Mouse (Mus musculus): ENCODE results near the gene Rhof. TPM values are rescaled to one million over a fixed set of nuclear protein-coding genes. Genes with fewer than 3 reads are reported as not detected.
A peak's percentile ranks its signal among the peaks of the same experiment; 100 is the strongest.

Gene Rhof
- polyA plus RNA-seq, 1 experiment, result 9.3 TPM

- DNase-seq (ENCODE audit: low read depth), result no peak
- TF ChIP-seq POLR2A (IDR thresholded peaks at IDR 0.05; ENCODE audit: borderline replicate concordance, extremely low read depth, insufficient read depth, insufficient read length, poor library complexity, severe bottlenecking) (no peak), CTCF (IDR thresholded peaks at IDR 0.05; ENCODE audit: borderline replicate concordance, extremely low read depth, insufficient read depth, insufficient read length) (no peak)
These were observed 27.4 kb upstream of the Rhof start for GRCm38 (mm10) chr5:123159866-123160265.

DNA sequence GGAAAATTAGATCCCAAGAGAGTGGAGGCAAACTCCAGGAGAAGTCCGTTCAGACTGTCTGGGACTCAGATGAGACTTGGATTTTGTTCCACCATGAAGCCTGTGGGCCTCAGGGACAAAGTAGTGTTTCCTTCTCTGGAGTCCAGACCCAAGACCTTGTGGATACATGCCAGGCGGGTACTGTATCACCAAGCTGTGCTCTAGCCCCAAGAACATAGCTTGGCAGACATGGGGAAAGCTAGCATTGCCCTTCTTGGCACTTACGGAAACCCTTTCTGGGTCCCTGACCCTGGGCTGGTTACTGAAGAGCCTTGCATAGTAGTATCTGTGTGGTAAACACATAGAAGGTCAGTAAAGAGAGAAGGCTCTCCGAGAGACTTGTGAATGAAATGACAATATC is 27.0 kb upstream of the Rhof start:
- no peak for DNase-seq (ENCODE audit: low read depth)
- TF ChIP-seq POLR2A (IDR thresholded peaks at IDR 0.05; ENCODE audit: borderline replicate concordance, extremely low read depth, insufficient read depth, insufficient read length, poor library complexity, severe bottlenecking) (no peak), CTCF (IDR thresholded peaks at IDR 0.05; ENCODE audit: borderline replicate concordance, extremely low read depth, insufficient read depth, insufficient read length) (no peak)

DNA sequence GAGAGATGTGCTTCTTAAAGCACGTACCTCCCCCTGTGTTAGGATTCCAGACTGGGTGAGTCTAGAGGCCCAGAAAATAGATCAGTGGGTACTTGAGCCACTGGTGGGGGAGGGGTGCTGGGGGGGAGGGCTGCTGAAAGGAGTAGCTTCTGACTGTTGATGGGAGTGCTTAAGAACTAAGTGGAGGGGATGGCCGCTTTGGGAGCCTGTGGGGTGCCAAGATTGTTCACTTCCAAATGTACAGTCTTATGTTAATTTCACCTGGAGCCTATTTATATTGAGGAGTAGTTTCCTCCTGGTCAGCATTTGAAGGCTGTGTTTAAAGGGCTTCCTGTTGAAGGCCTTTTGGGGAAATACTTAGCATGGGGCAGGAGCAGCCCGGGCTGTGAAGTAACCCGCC is 25.5 kb upstream of the Rhof start:
- TF ChIP-seq CTCF (IDR thresholded peaks at IDR 0.05; ENCODE audit: borderline replicate concordance, extremely low read depth, insufficient read depth, insufficient read length) (no peak), POLR2A (IDR thresholded peaks at IDR 0.05; ENCODE audit: borderline replicate concordance, extremely low read depth, insufficient read depth, insufficient read length, poor library complexity, severe bottlenecking) (no peak)
- no peak for DNase-seq (ENCODE audit: low read depth)

- TF ChIP-seq POLR2A (IDR thresholded peaks at IDR 0.05; ENCODE audit: borderline replicate concordance, extremely low read depth, insufficient read depth, insufficient read length, poor library complexity, severe bottlenecking), result no peak
- TF ChIP-seq CTCF (IDR thresholded peaks at IDR 0.05; ENCODE audit: borderline replicate concordance, extremely low read depth, insufficient read depth, insufficient read length), result peak; percentile 56
- DNase-seq (ENCODE audit: low read depth), result no peak
These were observed 24.3 kb upstream of the Rhof start for GRCm38 (mm10) chr5:123156763-123157162.

GRCm38 (mm10) chr5:123155425-123155824 is 22.9 kb upstream of the Rhof start:
- TF ChIP-seq CTCF (IDR thresholded peaks at IDR 0.05; ENCODE audit: borderline replicate concordance, extremely low read depth, insufficient read depth, insufficient read length) (peak; percentile 79), POLR2A (IDR thresholded peaks at IDR 0.05; ENCODE audit: borderline replicate concordance, extremely low read depth, insufficient read depth, insufficient read length, poor library complexity, severe bottlenecking) (no peak)
- peak; percentile 87 for DNase-seq (ENCODE audit: low read depth)

DNA sequence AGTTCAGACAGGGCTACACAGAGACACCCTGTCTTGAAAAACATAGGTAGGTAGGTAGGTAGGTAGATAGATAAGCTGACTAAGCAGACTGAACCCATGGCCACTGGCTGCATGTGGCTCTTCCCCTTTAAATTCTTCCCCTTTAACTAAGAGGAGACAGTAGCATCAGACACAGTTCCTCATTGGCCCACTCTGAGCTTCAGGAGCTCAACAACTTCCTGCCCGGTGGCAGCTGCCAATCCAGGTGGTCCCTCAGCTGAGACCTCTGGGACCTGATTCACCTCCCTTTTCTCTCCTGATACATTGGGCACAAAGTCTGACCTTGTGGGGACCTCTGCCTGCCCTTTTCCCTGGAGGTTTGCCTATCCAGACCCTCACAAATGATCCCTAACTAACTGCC is 20.4 kb upstream of the Rhof start:
- no peak for DNase-seq (ENCODE audit: low read depth)
- TF ChIP-seq CTCF (IDR thresholded peaks at IDR 0.05; ENCODE audit: borderline replicate concordance, extremely low read depth, insufficient read depth, insufficient read length) (no peak), POLR2A (IDR thresholded peaks at IDR 0.05; ENCODE audit: borderline replicate concordance, extremely low read depth, insufficient read depth, insufficient read length, poor library complexity, severe bottlenecking) (no peak)

DNA sequence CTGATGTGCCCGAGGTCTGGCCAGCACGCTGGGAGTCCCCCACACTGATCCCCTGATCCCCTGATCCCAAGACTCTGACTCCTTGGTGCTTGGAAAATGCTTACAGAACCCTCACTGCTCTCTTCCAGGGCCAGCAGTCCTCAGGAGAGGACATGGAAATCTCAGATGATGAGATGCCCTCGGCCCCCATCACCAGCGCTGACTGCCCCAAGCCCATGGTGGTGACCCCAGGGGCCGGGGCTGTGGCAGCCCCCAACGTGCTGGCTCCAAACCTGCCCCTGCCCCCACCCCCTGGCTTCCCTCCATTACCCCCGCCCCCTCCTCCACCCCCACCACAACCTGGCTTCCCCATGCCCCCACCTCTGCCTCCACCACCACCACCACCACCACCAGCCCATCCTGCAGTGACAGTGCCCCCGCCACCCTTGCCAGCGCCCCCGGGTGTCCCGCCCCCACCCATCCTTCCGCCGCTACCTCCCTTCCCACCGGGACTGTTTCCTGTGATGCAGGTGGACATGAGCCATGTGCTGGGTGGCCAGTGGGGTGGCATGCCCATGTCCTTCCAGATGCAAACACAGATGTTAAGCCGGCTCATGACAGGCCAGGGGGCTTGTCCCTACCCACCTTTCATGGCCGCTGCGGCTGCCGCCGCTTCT is 19.3 kb upstream of the Rhof start:
- DNase-seq (ENCODE audit: low read depth), result no peak
- TF ChIP-seq CTCF (IDR thresholded peaks at IDR 0.05; ENCODE audit: borderline replicate concordance, extremely low read depth, insufficient read depth, insufficient read length) (no peak), POLR2A (IDR thresholded peaks at IDR 0.05; ENCODE audit: borderline replicate concordance, extremely low read depth, insufficient read depth, insufficient read length, poor library complexity, severe bottlenecking) (no peak)

DNA sequence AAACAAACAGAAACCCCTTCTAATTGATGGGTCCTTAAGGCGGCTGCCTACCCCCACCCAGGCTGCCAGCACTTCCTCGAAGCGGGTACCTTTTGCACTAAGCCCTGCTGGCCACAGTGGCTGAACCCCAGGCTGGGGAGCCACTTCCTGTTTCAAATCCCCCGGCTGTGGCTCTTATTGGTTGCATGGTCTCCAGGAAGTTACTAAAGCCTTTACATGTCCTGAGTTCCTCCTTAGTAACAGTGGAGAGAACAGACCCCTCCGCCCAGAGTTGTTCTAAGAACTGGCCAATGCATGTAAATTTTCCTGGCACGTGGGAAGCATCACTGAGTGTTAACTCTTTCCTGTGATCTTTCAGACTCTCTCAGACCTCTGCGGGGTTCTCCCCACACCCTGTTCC is 18.6 kb upstream of the Rhof start:
- TF ChIP-seq POLR2A (IDR thresholded peaks at IDR 0.05; ENCODE audit: borderline replicate concordance, extremely low read depth, insufficient read depth, insufficient read length, poor library complexity, severe bottlenecking), result no peak
- no peak for TF ChIP-seq CTCF (IDR thresholded peaks at IDR 0.05; ENCODE audit: borderline replicate concordance, extremely low read depth, insufficient read depth, insufficient read length)

DNA sequence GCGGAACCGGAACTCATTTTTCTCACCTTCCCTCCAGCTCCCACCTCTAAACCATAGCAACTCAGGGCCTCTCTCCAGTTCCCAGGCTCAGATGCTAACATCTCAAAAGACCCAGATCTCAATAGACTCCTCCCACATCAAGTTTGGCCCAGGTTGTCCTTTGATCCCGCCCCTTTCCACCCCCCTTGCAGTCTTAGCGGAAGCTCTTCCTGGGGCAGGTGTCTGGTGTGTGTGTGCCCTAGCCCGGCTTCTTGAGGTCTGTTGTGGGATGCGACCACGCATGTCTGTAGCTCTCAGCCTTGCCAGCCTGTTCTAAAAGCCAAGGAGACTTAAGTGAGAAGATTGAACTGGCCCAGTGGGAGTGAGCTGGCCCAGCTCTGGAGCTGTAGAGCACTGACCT is 18.1 kb upstream of the Rhof start:
- TF ChIP-seq POLR2A (IDR thresholded peaks at IDR 0.05; ENCODE audit: borderline replicate concordance, extremely low read depth, insufficient read depth, insufficient read length, poor library complexity, severe bottlenecking) (no peak), CTCF (IDR thresholded peaks at IDR 0.05; ENCODE audit: borderline replicate concordance, extremely low read depth, insufficient read depth, insufficient read length) (no peak)
- peak; percentile 9 for DNase-seq (ENCODE audit: low read depth)

More for the DNA sequence above, 18.6 kb upstream of the Rhof start:
- DNase-seq (ENCODE audit: low read depth), result peak; percentile 70

GRCm38 (mm10) chr5:123149451-123150400 is 17.2 kb upstream of the Rhof start:
- peak; percentile 98 for TF ChIP-seq CTCF (IDR thresholded peaks at IDR 0.05; ENCODE audit: borderline replicate concordance, extremely low read depth, insufficient read depth, insufficient read length)
- TF ChIP-seq POLR2A (IDR thresholded peaks at IDR 0.05; ENCODE audit: borderline replicate concordance, extremely low read depth, insufficient read depth, insufficient read length, poor library complexity, severe bottlenecking), result no peak
- DNase-seq (ENCODE audit: low read depth), result peak; percentile 94

DNA sequence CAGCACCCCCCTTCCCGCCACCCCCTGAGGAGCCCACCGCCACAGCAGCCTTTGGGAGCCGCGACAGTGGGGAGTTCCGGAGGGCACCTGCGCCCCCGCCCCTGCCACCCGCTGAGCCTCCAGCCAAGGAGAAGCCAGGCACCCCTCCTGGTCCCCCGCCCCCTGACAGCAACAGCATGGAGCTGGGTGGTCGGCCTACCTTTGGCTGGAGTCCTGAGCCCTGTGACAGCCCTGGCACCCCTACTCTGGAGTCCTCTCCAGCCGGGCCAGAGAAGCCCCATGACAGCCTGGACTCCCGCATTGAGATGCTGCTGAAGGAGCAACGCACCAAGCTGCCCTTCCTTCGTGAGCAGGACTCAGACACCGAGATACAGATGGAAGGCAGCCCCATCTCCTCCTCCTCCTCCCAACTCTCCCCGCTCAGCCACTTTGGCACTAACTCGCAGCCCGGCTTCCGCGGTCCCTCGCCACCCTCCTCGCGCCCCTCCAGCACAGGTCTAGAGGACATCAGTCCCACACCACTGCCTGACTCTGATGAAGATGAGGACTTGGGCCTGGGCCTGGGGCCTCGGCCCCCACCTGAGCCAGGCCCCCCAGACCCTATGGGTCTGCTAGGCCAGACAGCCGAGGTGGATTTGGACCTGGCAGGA is 15.7 kb upstream of the Rhof start:
- peak; percentile 5 for DNase-seq (ENCODE audit: low read depth)
- TF ChIP-seq POLR2A (IDR thresholded peaks at IDR 0.05; ENCODE audit: borderline replicate concordance, extremely low read depth, insufficient read depth, insufficient read length, poor library complexity, severe bottlenecking) (no peak), CTCF (IDR thresholded peaks at IDR 0.05; ENCODE audit: borderline replicate concordance, extremely low read depth, insufficient read depth, insufficient read length) (no peak)

Measured in brain, embryonic 14.5 days (tissue).